Mouse (Mus musculus) heart, postnatal 4 days (tissue): ENCODE measurements around the gene Krt28. TPM values are rescaled to one million over a fixed set of nuclear protein-coding genes. Genes with fewer than 3 reads are reported as not detected.

ENCODE experiments used
- DNase-seq: peaks from one replicate; pipeline ENCODE4 v3.0.0; 2021
- total RNA-seq, 2 experiments: library from RNA; stranded (reverse); gene quantifications; 2 replicates each; pipeline ENCODE4 v1.2.3; 2021

Krt28 gene
- not detected for total RNA-seq

DNA sequence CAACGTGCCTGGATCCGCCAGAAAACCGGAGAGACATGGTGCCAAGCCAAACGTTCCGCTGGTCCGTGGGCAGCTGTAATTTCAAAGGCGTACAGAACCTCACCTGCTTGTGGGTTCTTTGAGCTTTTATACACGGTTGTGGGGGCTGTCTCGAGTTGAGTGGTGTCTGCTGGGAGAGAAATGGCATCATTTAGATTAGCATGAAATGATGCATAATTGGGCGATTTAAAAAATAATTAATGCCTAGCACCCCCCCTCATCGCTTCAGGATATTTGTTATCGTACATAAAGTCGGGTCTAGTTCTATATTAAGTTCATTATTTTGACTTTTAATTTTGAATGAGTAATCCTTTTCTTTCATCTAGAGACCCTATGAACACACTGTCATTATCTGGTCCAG lies at the start of gene Krt28:
Gene Krt28, minus strand, starts transcription at position 101 of the 400 bp plus-strand sequence.
- no peak for DNase-seq

DNA sequence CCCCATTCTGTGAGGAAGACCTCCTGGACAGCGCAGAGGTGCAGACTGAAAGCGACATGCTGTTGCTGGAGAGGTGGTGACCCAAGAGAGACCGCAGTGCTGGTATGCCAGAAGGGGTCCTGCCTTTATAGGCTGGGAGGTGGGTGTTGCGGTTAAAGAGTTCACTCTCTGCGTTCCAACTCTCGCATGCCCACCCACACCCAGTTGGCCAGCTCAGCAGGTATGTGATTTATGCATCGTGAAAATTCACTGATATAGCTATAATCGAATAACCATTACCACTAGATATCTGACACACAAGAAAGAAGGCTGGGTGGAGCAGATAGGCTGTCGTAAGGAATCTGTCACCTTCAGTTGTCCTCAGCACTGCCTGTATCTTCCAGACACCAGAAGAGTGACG lies 47.5 kb upstream of the Krt28 start, which contains the start of gene Krt12:
Gene Krt12, minus strand, starts transcription at position 101 of the 400 bp plus-strand sequence.
- no peak for DNase-seq

DNA sequence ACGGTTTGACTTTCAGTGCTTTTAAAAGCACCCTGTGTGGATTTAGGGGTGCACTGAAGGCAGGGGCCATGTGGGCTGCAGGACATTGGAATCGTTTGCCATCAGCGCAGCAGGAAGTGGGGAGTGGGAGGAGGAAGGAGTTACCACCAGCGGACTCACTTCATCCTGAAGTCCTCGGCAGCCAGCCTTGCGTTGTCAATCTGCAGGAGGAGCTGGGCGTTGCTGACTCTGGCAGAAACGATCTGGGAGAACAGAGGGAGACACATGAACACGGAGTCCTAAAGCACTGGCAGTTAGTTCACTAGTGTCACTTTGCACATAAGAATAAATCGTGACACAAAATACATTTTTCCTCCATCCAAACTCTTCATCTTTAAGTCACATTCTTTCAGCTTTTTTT lies 45.9 kb upstream of the Krt28 start:
- DNase-seq = no peak

DNA sequence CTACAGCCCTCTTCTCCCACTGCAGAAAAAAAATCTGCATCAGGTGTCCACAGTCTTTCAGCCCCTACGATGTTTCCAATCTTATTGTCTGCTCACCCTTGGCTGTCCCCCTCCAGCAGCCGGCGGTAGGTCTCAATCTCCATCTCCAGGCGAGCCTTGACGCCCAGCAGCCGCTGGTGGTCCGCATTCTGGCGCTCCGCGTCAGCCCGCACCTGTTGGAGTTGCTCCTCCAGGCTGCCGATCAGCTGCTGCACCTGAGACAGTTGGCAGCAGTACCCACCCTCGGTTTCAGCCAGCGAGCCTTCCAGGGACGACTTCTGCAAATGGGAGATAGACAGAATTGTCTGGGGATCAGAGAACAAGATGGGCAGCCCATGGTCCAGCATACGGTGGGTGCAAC lies 43.1 kb upstream of the Krt28 start:
- no peak for DNase-seq

DNA sequence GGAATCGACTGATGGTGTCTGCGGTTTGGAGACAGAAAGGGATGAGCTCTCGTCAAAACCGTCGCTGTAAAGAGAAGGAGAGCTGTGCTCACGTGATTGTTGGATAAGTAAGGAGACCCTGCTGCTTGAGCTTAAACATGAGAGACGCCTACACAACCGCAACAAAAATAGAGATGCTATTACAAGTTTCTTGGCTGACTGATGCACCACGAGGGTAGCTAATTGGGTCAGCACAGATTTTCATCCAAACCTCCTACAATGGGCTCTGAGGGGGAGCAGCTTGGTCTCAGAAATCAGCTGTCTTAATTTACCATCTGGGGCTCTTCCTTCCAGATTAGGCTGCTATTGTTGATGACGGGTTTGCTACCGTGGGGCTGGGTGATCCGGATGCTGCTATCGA lies 42.2 kb upstream of the Krt28 start:
- DNase-seq = no peak

DNA sequence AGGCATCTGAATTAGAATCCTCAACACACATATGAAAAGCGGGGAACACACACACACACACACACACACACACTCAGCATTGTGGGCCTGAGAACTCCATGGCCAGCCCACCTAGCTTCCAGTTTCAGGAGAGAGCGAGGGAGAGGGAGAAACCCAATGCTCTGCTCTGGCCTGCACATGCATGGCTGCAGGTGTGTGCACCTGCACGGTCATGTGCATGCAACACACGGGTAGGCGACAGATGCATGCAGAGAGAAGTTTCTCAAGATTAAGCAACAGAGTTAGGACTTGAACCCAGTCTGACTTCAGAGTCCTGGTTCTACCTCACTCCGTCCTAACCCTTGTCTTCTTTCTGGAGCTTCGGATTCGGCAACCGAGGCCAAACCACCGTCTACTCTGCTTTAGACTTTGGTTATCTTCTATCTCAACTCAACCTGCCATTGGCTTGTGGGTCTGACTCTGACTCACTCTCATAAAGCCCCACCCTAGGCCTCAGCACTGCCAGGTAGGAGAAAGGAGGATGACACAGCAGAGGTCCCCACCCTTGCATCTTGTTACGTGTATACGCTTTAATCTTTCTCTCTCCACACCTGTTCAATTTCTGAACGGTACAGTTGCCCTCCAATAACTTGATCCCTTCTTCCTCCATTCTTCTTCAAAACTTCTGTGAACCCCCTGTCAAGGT lies 39.9 kb upstream of the Krt28 start:
- DNase-seq = no peak

DNA sequence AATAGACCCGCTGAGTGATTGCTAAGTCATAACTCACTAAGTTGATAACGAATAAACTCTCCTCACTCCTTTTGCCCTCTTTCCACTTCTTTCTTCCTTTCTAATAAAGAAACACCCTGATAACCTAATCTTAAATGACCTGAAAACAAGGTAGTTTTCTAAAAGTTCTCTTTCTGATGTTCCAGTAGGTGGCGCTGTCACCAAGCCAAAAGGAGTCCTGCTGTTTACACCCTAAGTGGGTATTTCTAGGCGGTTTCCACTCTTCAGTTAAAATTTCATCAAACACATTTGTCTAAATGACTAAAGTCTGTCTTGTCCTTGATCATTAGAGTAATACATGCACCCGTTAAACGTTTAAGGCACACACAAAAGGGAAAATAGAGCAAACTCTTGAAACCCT lies 38.5 kb upstream of the Krt28 start:
- peak; percentile 54 for DNase-seq

DNA sequence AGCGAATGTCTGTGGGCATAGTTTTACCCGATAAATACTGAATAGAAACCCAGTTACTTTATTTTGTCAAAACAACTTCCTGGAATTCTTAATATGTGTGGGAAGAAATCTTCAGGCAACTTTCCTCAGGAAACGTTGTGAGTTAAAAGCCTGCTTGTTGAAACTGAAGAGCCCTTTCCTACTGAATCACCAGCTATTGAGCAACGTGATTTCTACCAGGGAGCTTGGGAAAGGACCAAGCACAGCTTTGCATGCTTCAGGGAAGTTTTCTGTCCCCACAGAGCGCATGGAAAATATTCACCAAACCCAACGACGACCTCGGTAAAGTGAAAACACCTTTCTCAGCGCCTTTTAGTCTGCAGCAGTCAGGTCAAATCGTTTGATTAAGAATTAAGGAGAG lies 31.5 kb upstream of the Krt28 start:
- DNase-seq = no peak

DNA sequence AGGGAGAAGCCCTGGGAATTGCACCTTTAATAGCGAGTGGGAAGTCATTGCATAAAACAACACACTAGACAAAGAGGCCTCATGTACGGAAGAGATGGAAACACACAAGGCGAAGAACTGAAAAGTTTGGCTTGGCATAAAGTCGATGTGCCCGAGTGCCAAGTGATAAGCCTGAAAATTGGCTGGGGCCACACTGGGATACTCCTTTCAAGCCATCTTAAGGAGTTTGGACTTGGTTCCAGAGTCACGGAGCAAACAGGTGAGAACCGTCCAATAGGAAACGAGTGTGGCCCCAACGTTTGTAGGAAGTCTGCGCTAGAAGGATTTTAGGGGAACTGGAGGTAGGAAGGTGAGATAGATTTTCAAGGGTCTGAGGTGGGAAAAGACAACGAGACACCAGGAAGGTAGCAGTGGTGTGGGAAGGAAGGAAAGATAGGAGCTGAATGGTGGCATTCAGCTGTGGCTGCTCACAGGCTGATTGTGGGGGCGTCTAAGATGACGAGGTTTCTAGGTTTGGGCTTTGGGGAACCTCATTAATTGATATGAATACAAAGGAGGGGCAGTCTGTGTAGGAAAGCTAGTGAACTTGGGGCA lies 25.4 kb upstream of the Krt28 start:
- DNase-seq = no peak

DNA sequence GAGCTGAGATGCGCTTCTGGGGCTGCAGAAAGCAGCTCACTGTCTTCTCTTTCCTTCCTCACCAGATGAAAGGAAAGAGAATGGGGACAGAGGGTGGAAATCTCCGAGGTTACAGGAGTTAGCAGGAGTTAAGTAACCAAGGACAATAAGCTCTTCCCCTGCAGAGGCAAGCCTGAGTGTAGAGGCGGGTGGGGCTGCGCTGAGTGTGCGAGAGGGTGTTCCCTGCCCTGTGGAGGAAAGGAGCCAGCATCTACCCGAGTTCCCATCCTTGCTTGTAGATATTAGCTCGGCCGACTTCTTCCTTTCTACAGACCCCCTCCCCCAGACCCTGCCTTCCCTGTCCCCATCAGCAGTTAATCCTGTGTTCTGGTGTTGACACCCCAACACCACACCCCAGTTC lies 24.1 kb upstream of the Krt28 start:
- no peak for DNase-seq

DNA sequence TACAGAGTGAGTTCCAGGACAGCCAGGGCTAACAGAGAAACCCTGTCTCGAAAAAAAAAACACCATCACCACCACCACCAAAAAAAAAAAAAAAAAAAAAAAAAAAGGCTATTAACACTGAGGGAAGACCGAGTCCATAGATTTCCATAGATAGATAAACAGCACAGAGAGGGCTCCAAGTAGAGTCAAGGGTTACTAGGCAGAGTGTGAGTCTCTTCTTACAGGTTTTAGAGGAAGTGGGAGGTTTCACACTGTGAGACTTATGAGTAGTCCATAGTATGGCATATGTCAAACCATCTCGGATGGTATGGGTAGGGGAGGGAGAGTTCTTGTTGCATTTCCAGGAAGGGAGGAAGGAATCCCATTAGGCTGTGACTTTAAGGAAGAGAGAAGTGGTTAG lies 23.4 kb upstream of the Krt28 start:
- DNase-seq = no peak

DNA sequence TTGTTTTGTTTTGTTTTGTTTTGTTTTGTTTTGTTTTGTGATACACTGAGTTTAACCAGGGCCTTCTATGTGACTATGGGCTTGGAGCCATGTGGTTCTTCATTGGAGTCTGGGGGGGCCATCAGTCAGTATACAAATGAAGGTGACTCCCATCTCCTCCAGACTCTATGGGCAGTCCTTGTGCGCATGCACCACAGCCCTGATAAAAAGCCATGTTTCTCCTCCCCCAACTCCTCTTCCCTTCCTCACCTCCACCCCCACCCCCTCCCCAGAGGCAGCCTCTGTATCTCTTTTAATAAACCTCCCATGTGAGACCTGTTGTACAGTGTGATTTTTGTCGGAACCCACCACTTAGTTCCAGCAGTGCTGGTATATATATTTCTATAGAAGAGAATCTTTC lies 22.0 kb upstream of the Krt28 start:
- no peak for DNase-seq

DNA sequence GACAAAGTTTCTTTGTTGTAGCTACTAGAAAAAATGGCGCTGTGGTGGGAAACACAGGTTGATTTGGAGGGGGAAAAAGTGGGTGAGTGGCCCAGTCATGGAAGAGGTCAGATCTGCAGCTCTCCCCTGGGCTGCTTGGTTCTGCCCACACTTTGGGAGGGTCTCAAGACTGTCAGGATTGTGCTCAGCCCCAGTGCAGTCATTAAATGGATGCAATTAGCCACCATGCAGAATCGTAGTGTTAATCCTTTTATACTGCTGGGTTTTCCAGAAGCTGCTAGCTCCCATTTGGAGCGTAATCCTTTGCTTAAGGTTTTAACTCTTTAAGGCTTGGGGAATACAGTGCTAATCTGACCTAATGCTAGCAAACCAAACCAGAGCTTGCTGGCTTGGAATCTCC lies 21.3 kb upstream of the Krt28 start:
- DNase-seq = no peak

DNA sequence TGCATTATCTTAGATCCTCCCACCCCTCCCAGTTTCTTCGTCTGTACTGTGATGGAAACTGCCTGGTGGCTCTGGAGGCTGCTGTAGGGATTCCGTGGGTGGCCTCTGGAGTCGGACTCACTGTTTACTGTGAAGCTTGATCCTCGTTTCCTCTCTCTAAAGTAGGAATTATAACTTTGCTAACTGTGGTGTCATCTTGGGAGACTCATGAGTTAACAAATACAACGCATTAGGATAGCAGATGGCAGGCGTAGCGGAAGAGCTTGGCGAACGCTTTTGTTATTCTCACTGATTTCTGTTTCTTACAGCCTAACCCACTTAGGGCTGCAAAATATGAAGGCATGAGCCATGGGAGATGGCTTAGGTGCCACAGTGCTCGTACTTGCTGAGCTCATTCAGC lies 17.8 kb upstream of the Krt28 start:
- no peak for DNase-seq

DNA sequence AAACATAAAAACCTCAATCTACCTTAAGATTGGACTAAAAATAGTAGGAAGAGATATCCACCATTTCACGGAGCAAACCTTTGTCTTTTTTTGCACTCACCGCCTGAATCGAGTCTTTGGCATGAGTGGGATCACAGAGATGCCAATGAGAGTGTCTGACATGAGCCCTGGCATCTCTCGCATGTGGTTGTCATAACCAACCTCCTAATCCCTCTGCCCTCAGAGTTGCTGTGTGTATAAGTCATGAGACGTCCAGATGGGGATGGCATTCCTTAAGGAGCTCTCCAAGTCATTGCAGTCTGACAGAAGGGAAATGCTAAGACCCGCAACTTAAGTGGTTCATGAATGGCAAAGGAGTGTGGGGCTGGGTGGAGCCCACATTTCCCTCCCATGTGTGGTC lies 16.7 kb upstream of the Krt28 start:
- DNase-seq = no peak

DNA sequence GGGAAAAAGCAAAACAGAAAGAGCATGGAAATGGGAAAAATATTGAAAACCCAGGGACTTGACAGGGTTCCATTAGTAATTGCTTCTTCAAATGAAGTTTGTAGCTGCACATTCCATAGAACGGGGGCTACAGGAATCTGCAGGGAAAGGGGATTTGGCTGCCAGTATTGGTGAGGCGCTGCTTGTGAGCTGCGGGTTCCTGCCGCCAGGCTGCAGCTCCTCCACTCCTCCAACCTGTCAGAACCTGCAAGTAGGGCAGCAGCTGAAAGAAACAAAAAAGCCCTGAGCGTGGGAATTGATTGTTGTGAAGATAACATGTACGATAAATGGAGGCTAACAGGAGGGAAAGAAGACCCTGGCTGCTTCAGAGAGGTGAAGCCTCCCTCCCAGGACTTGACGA lies 16.2 kb upstream of the Krt28 start:
- no peak for DNase-seq

DNA sequence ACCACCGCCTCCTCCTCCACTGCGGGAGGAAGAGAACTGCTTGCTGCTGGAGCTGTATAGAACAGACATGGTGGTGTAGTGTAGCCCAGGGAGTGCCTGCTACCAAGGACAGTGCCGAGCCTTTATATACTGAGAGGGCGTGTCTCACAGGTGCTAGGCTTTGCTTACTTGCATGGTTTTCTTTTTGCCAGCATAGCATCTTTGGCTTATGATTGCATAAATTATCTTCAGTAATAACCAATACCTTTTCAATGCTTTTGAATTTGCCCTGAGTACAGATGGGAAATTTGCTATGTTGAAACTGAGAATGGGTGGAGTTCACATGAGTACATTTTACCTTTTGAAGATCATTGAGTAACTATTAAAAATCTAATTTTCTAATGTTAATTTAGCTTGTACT lies 14.6 kb upstream of the Krt28 start, which contains the start of gene Krt10:
Gene Krt10, minus strand, starts transcription at position 101 of the 400 bp plus-strand sequence.
- no peak for DNase-seq

DNA sequence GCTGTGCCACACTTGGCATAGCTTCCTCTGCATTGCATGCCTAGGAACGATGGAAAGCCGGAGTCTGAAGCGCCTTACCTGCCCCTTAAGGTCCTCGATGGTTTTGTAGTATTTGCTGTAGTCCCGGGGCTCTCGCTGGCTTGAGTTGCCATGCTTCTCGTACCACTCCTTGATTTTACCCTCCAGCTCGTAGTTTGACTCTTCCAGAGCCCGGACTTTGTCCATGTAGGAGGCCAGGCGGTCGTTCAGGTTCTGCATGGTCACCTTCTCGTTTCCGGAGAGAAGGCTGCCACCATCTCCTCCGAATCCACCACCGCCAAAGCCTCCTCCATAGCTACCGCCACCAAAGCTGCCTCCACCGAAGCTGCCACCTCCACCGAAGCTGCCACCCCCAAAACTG lies 14.0 kb upstream of the Krt28 start:
- no peak for DNase-seq

DNA sequence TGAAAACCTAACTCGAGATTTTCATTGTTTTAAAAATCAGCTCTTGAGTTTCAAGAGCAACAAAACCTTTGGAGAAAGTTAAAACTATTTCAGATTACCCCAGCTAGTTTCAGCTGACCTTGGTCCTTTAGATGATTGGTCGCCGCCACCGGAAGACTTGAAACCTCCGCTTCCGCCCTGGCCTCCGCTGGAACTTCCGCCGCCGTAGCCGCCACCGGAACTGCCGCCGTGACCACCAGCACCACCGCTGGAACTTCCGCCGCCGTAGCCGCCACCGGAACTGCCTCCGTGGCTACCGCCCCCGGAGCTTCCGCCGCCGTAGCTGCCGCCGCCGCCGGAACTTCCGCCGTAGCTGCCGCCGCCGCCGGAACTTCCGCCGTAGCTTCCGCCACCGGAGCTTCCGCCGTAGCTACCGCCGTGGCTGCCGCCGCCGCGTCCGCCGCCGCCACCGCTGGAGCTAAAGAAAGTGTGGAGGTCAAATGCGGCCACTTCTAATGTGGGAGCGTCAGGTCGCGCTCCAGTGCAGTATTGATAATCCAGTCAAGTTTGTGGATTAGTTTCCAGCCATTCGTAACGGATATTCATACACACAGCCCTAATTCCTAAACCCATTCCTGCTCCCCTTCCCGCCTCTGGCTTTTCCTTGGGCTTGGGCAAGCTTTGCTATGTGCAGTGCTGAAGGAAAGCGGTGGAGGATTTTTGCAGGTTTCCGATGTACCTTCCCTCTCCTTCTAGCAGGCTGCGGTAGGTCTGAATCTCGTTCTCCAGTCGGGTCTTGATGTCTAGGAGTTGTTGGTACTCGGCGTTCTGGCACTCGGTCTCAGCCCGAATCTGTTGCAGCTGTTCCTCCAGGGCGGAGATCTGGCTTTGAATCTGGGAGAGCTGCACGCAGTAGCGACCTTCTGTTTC lies 11.4 kb upstream of the Krt28 start:
- DNase-seq = peak; percentile 93

DNA sequence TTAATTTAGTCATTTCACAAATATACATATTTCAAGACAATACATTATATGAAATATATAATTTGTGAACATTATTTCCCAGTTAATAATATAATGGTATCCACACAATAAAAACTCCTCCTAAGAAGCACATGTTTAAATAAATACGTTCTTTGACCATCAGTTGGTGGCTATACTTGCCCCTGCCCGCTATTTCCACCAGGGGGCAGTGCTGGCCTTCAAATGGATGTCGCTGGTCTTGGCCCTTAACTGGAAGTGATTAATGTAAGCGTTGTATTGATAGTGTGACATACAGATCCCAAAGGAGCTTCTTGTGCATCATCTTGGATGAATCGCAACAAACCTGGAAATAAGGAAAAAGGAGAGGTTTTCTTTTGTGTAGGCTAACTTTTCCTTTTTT lies 4.9 kb upstream of the Krt28 start:
- peak; percentile 81 for DNase-seq

DNA sequence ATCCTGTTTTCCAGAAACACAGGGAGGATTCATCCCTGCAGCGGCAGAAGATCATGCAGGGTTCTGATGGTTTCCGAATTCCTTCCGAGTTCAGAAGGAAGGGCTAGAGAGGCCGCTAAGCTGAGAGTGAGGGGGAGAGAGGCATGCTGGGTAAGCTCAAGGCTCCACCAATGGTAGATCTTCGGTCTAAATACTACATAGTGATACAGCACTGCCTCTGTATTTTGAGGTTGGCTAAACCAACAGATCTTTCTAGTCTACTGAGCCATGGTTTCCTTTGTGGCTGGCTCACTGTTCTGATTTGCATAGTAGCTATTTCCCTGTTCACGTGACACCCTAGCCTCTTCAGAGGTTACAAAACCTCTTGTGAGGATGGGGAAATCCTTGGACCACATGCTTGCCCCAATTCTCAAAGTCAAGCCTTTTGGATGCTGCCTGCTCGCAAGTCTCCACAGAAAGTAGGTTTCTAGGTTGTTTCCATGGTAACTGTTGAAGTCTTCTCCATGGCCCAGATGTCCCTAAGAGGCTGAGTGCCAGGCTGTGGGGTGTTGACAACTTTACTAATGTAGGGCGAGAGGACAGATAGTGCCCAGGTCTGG lies 4.8 kb downstream of the Krt28 start:
- DNase-seq = no peak

DNA sequence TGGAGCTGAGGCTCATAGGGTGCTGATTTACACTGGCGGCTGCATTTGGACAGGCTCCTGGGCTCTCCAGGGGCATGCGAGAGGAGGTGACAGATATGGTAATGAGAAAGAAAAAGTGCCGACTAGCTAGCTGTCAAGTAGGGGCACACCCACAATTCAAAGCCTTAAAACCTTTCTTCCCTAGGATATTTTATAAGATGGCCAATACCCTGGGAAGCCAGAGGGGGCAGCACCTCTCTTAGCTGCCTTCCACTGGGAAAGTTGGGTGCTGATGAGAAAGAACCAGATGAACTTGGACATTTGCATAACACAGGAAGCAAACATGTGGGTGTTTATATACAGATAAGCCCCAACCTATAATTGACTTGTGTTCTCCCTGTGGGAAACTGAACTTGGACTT lies 5.5 kb downstream of the Krt28 start:
- peak; percentile 23 for DNase-seq

DNA sequence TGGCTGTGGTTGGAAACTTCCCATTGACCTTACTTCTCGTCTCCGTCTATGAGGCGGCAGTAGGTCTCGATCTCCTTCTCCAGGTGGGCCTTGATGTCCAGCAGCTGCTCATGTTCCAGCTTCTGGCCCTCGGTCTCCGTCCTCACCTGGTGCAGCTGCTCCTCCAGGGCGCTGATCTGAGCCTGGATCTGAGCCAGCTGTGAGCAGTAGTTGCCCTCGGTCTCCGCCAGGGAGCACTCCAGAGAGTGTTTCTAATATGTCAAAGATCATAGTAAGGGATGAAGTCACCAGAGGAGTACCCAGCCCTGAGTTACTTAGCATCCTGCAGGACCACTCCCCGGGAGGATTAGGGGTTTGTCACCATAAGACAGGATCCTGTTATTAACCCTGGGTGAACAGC lies 7.9 kb downstream of the Krt28 start:
- peak; percentile 49 for DNase-seq
